Mouse (Mus musculus): ENCODE data around the gene Rsg1. TPM values are rescaled to one million over a fixed set of nuclear protein-coding genes. Genes with fewer than 3 reads are reported as not detected.

Rsg1 gene
- 3.6 and 5.0 TPM in 2 replicates for polyA plus RNA-seq (2014; fragmentation: Nextera tagmentation; extraction: Ambion mirVana)

GRCm38 (mm10) chr4:141213770-141214336, at the start of gene Rsg1:
Rsg1 (plus strand) TSS chr4:141213956.
- Histone ChIP-seq H3K36me3 (ENCODE audit: control insufficient read depth, insufficient read depth, low read length) (peaks cover 6% of the 10 kb centered on the region; the same call in 1 of the 2 replicates), H3K27me3 (ENCODE audit: control insufficient read depth, insufficient read depth, low read length) (no peaks in the 10 kb centered on the region), H3K4me3 (ENCODE audit: low read length) (peak within 1 kb of the TSS; percentile 42), H3K4me2 (replicated peaks; ENCODE audit: low read depth, low read length) (peak within 1 kb of the TSS; percentile 93), H3K9ac (ENCODE audit: low read depth, low read length) (peak within 1 kb of the TSS; percentile 60), H3K4me1 (ENCODE audit: control insufficient read depth, insufficient read depth, low read length) (no peaks in the 10 kb centered on the region), H3K9me3 (ENCODE audit: control insufficient read depth, low read length) (no peaks in the 10 kb centered on the region), H3K27ac (ENCODE audit: low read depth, low read length) (peak within 1 kb of the TSS; percentile 42; the same call in 1 of the 2 replicates)
- peak; percentile 76 for ATAC-seq (ENCODE audit: low FRiP score, low TSS enrichment)
- under 1% methylated on average over 24 of the region's 24 CpGs for WGBS

GRCm38 (mm10) chr4:141165744-141166292, 47.9 kb upstream of the Rsg1 start:
- no peaks in the 10 kb centered on the region for H3K9me3 ChIP-seq (ENCODE audit: control insufficient read depth, low read length)
- H3K27ac ChIP-seq (ENCODE audit: low read depth, low read length): no peak overlapping the region
- peaks cover 24% of the 10 kb centered on the region for H3K36me3 ChIP-seq (ENCODE audit: control insufficient read depth, insufficient read depth, low read length)
- no peak overlapping the region for H3K4me3 ChIP-seq (ENCODE audit: low read length)
- no peak overlapping the region for H3K4me2 ChIP-seq (replicated peaks; ENCODE audit: low read depth, low read length)
- H3K4me1 ChIP-seq (ENCODE audit: control insufficient read depth, insufficient read depth, low read length): no peaks in the 10 kb centered on the region
- no peak for ATAC-seq (ENCODE audit: low FRiP score, low TSS enrichment)
- H3K27me3 ChIP-seq (ENCODE audit: control insufficient read depth, insufficient read depth, low read length): no peaks in the 10 kb centered on the region
- no peak overlapping the region for H3K9ac ChIP-seq (ENCODE audit: low read depth, low read length)
- WGBS: 72% methylated on average over 8 of the region's 8 CpGs

DNA sequence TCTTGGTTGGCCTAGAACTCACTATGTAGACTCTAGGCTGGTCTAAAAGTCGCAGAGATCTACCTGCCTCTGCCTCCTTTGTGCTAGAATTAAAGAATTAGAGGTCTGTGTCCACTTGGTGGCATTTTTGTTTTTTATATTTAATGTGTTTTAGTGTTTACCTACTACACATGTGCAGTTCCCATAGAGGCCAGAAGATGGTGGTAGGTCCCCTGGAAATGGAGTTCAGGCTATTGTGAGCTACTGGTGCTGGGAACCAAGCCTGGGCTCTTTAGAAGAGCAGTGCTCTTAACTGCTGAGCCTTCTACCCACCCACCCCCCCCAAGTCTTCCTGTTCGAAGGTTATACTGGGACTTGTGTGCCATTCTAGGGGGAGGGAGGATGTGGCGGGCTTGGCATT, 46.6 kb upstream of the Rsg1 start:
- Histone ChIP-seq H3K27ac (ENCODE audit: low read depth, low read length) (no peak overlapping the region), H3K27me3 (ENCODE audit: control insufficient read depth, insufficient read depth, low read length) (no peaks in the 10 kb centered on the region), H3K4me3 (ENCODE audit: low read length) (no peak overlapping the region), H3K4me1 (ENCODE audit: control insufficient read depth, insufficient read depth, low read length) (no peaks in the 10 kb centered on the region), H3K4me2 (replicated peaks; ENCODE audit: low read depth, low read length) (no peak overlapping the region), H3K36me3 (ENCODE audit: control insufficient read depth, insufficient read depth, low read length) (peaks cover 36% of the 10 kb centered on the region), H3K9me3 (ENCODE audit: control insufficient read depth, low read length) (no peaks in the 10 kb centered on the region), H3K9ac (ENCODE audit: low read depth, low read length) (no peak overlapping the region)
- ATAC-seq (ENCODE audit: low FRiP score, low TSS enrichment): no peak
- 98% methylated on average over 3 of the region's 3 CpGs for WGBS

- H3K9me3 ChIP-seq (ENCODE audit: control insufficient read depth, low read length): no peaks in the 10 kb centered on the region
- ATAC-seq (ENCODE audit: low FRiP score, low TSS enrichment): no peak
- no peak overlapping the region for H3K9ac ChIP-seq (ENCODE audit: low read depth, low read length)
- H3K4me3 ChIP-seq (ENCODE audit: low read length): no peak overlapping the region
- H3K27me3 ChIP-seq (ENCODE audit: control insufficient read depth, insufficient read depth, low read length): no peaks in the 10 kb centered on the region
- H3K4me2 ChIP-seq (replicated peaks; ENCODE audit: low read depth, low read length): no peak overlapping the region
- no peaks in the 10 kb centered on the region for H3K4me1 ChIP-seq (ENCODE audit: control insufficient read depth, insufficient read depth, low read length)
- H3K36me3 ChIP-seq (ENCODE audit: control insufficient read depth, insufficient read depth, low read length): peaks cover 60% of the 10 kb centered on the region
- 94% methylated on average over 8 of the region's 8 CpGs for WGBS
- no peak overlapping the region for H3K27ac ChIP-seq (ENCODE audit: low read depth, low read length)
Observed at GRCm38 (mm10) chr4:141172121-141172520, 41.6 kb upstream of the Rsg1 start.

GRCm38 (mm10) chr4:141175783-141176182, 38.0 kb upstream of the Rsg1 start:
- no peak overlapping the region for H3K27ac ChIP-seq (ENCODE audit: low read depth, low read length)

DNA sequence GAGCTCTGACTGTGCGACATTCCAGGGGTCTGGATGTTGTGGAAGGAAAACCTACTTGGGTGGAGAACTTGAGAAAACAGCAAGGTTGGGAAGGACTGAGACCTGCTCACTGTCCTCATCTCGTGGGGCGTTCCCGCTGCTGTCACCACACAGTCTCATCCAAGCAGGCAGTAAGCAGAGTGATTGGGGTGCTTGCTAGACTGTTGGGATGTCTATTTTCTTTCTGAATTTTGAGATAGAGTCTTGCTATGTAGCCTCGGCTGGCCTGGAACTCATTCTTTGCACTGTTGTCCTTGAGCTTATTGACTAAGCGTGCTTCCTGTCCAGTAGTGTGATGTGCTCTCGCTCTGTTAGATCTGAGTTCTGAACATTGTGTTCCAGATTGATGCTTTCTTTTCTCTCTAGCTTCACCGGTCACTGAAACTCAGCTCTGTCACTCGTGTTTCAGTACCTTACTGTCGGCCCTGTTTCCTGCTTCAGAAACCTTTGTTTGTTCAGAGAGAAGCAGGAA, 37.4 kb upstream of the Rsg1 start:
- Histone ChIP-seq H3K4me2 (replicated peaks; ENCODE audit: low read depth, low read length) (no peak overlapping the region), H3K4me1 (ENCODE audit: control insufficient read depth, insufficient read depth, low read length) (no peaks in the 10 kb centered on the region), H3K27ac (ENCODE audit: low read depth, low read length) (no peak overlapping the region), H3K4me3 (ENCODE audit: low read length) (no peak overlapping the region), H3K36me3 (ENCODE audit: control insufficient read depth, insufficient read depth, low read length) (peaks cover 49% of the 10 kb centered on the region), H3K9me3 (ENCODE audit: control insufficient read depth, low read length) (no peaks in the 10 kb centered on the region), H3K27me3 (ENCODE audit: control insufficient read depth, insufficient read depth, low read length) (no peaks in the 10 kb centered on the region), H3K9ac (ENCODE audit: low read depth, low read length) (no peak overlapping the region)
- 81% methylated on average over 10 of the region's 10 CpGs for WGBS
- no peak for ATAC-seq (ENCODE audit: low FRiP score, low TSS enrichment)

More at GRCm38 (mm10) chr4:141175783-141176182, 38.0 kb upstream of the Rsg1 start:
- no peak for ATAC-seq (ENCODE audit: low FRiP score, low TSS enrichment)
- no peak overlapping the region for H3K9ac ChIP-seq (ENCODE audit: low read depth, low read length)
- no peak overlapping the region for H3K4me2 ChIP-seq (replicated peaks; ENCODE audit: low read depth, low read length)
- no peaks in the 10 kb centered on the region for H3K9me3 ChIP-seq (ENCODE audit: control insufficient read depth, low read length)
- no peaks in the 10 kb centered on the region for H3K4me1 ChIP-seq (ENCODE audit: control insufficient read depth, insufficient read depth, low read length)
- no peaks in the 10 kb centered on the region for H3K27me3 ChIP-seq (ENCODE audit: control insufficient read depth, insufficient read depth, low read length)
- H3K4me3 ChIP-seq (ENCODE audit: low read length): no peak overlapping the region
- H3K36me3 ChIP-seq (ENCODE audit: control insufficient read depth, insufficient read depth, low read length): peaks cover 48% of the 10 kb centered on the region
- 87% methylated on average over 5 of the region's 5 CpGs for WGBS

DNA sequence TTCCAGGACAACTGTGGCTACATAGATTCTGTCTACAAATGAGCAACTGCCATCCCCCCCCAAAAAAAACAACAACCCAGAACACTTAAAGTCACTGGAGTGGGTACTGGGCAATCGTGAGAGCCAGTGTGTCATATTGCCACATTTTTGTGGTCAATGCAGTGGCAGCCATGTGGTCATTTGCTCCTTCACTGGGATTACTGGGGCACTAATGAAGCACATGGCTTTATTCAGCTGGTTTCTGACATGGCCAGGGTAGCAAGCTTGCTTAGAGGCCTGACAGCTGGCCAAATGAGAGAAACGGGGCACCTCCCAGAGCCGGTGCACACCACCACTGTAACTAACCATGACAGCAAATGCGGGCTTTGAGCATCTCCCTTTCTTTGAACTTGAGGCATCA, 35.3 kb upstream of the Rsg1 start:
- Histone ChIP-seq H3K9me3 (ENCODE audit: control insufficient read depth, low read length) (no peaks in the 10 kb centered on the region), H3K4me2 (replicated peaks; ENCODE audit: low read depth, low read length) (no peak overlapping the region), H3K4me3 (ENCODE audit: low read length) (no peak overlapping the region), H3K27me3 (ENCODE audit: control insufficient read depth, insufficient read depth, low read length) (no peaks in the 10 kb centered on the region), H3K36me3 (ENCODE audit: control insufficient read depth, insufficient read depth, low read length) (peaks cover 47% of the 10 kb centered on the region), H3K4me1 (ENCODE audit: control insufficient read depth, insufficient read depth, low read length) (no peaks in the 10 kb centered on the region), H3K27ac (ENCODE audit: low read depth, low read length) (no peak overlapping the region), H3K9ac (ENCODE audit: low read depth, low read length) (no peak overlapping the region)
- WGBS: 87% methylated on average over 4 of the region's 4 CpGs
- no peak for ATAC-seq (ENCODE audit: low FRiP score, low TSS enrichment)

DNA sequence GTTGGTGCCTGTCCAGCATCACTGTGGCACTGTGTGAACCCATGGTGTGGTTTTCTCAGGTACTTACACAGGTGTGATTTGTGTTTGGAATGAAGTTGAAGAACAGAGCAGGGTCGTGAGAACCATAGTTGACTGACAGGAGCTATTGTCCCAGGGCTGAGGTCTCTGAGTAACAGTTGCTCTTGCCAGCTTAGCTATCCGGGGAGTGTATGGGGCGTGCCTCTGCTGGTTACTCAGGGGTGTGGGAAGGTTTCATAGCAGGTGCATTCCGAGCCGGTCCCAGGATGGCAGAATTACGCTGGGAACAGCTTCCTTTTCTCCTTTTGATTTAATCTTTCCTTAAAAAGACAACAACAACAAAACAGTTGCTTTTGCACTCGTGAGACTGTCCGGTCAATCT, 32.9 kb upstream of the Rsg1 start:
- no peak overlapping the region for H3K27ac ChIP-seq (ENCODE audit: low read depth, low read length)
- 0 out of 2 replicates have a peak, but pooled peaks cover under 1% of the 10 kb centered on the region for H3K4me1 ChIP-seq (ENCODE audit: control insufficient read depth, insufficient read depth, low read length)
- H3K4me2 ChIP-seq (replicated peaks; ENCODE audit: low read depth, low read length): no peak overlapping the region
- H3K36me3 ChIP-seq (ENCODE audit: control insufficient read depth, insufficient read depth, low read length): peaks cover 39% of the 10 kb centered on the region
- WGBS: 90% methylated on average over 8 of the region's 8 CpGs
- no peak overlapping the region for H3K9ac ChIP-seq (ENCODE audit: low read depth, low read length)
- H3K9me3 ChIP-seq (ENCODE audit: control insufficient read depth, low read length): no peaks in the 10 kb centered on the region
- H3K4me3 ChIP-seq (ENCODE audit: low read length): no peak overlapping the region
- no peaks in the 10 kb centered on the region for H3K27me3 ChIP-seq (ENCODE audit: control insufficient read depth, insufficient read depth, low read length)
- ATAC-seq (ENCODE audit: low FRiP score, low TSS enrichment): no peak

DNA sequence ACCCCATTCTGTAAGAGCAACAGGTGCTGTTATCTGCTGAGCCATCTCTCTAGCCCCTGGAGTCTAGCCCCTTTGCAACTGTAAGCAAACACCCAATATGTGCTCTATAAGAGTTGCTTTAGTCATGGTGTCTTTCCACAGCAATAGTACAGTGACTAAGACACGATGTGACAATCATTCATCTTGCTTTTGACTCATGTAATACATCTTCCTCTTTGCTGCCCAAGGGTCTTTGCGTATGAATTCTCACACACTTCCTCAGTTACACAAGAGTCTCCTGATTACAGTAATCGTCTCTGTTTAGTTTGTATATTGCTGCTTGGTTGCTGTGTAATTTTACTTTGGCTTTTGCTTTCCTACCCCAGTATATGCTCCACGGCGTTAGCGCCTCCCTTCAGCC, 31.8 kb upstream of the Rsg1 start:
- 97% methylated on average over 6 of the region's 6 CpGs for WGBS
- Histone ChIP-seq H3K4me3 (ENCODE audit: low read length) (no peak overlapping the region), H3K27me3 (ENCODE audit: control insufficient read depth, insufficient read depth, low read length) (no peaks in the 10 kb centered on the region), H3K4me1 (ENCODE audit: control insufficient read depth, insufficient read depth, low read length) (0 out of 2 replicates have a peak, but pooled peaks cover 4% of the 10 kb centered on the region), H3K9ac (ENCODE audit: low read depth, low read length) (no peak overlapping the region), H3K27ac (ENCODE audit: low read depth, low read length) (no peak overlapping the region), H3K36me3 (ENCODE audit: control insufficient read depth, insufficient read depth, low read length) (peaks cover 39% of the 10 kb centered on the region), H3K4me2 (replicated peaks; ENCODE audit: low read depth, low read length) (no peak overlapping the region), H3K9me3 (ENCODE audit: control insufficient read depth, low read length) (no peaks in the 10 kb centered on the region)
- ATAC-seq (ENCODE audit: low FRiP score, low TSS enrichment): no peak
